Mouse (Mus musculus) c-Kit-positive CD71-positive TER-119-positive erythroid progenitor cells, embryonic 14.5 days (primary cell): ENCODE results near the gene Aspa.

Source experiments
- DNase-seq: peaks from one replicate; pipeline ENCODE4 v3.0.0-alpha.2; 2013; ENCODE audit warnings: low spot score

Aspa gene

DNA sequence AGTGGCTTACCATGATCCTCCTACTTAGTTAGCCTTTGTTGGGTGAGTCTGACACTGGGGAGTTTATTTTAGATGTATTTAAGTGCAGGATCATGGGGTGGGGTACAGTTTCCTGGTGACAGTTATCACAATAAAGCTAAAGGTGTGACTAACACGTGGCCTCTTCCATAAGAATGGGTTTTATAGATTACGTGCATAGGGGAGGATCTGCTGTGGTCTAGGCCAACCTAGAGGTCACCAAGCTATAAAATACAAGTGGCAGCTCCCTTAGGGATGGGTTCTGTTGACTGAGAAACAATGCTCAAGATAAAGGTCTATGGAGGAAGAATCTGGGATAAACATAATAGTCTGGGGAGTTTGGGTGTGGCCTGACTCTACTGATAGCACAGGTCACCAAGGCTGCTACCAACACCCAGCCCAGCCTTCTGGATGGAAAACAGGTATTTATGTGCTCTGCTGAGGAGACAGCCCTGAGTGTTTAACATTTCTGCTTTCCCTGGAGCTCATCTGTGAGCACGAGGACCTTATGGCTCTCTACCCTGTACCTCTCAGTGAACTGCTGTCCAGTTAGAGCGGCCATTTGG, 71.9 kb downstream of the Aspa start:
- no peak for DNase-seq
